Mouse (Mus musculus) spleen, postnatal 10 days (tissue): ENCODE data around the gene Dmrtc1c2.
"Not testable (repeated sequence)": the region's sequence is repeated elsewhere in the genome, so short reads cannot be mapped to it uniquely, and the experiment has no call there.

Source experiments
- DNase-seq, 2 experiments: peaks; one replicate each; pipeline ENCODE4 v3.0.0; 2021 to 2022; ENCODE audit warnings: low spot score in 2 of 2

Dmrtc1c2 gene

GRCm38 (mm10) chrX:102854516-102854915 lies at the start of gene Dmrtc1c2:
TSS of gene Dmrtc1c2 (minus strand) at chrX:102854616.
- DNase-seq, result not testable (repeated sequence)

- DNase-seq, result no peak
Measured at GRCm38 (mm10) chrX:102867871-102868270, 13.5 kb upstream of the Dmrtc1c2 start, which contains the start of gene 1700031F05Rik. TSS of gene 1700031F05Rik (minus strand) at chrX:102867971.

- no peak for DNase-seq
Measured at GRCm38 (mm10) chrX:102812311-102812710, 42.1 kb downstream of the Dmrtc1c2 start.

- not testable (repeated sequence) for DNase-seq
Measured at GRCm38 (mm10) chrX:102802663-102803062, 51.8 kb downstream of the Dmrtc1c2 start, which contains the start of gene Dmrtc1c1. TSS of gene Dmrtc1c1 (plus strand) at chrX:102802963.
